ENCODE assay signal across 7 mouse cellular contexts in the genomic region with DNA sequence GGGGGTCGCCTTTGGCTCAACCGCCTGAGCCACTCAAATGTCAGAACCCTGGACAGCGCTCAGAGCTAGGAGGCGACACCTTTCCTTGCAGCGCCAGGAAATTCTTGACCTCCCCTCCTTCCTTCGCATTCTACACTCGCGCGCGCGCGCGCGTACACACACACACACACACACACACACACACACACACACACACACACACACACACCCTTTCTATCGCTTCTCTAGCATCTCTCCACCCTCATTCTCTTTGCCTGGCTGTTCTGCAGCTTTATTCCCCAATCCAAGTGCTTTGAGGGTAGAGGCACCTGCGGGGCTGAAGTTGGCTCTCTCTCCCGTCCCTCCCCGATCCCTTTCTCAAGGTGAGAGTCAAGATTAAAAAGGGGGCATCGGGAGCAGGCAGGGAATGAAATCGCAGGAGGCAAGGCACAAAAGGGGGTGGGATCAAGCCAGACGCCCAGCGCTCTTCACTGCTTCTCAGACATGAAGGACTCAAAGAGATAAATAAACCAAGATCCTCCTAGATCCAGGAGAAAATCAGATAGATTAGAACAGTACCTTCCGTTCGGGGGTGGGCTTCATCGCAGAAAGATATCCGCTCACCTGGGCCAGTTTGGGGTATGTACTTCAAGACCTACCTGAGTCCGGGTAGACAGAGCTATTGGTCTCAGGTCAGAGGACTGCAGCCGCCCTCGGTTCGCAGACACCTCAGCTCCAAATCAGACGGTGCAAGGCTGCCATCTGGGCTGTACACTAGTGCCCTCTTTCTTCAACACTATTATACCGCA. TPM values are rescaled to one million over a fixed set of nuclear protein-coding genes. Genes with fewer than 3 reads are reported as not detected.
DNase-seq lines count a peak whose midpoint lies in the region; ATAC-seq and TF ChIP-seq lines count a peak whose summit lies in the region.

A gene (minus strand): TSS at position 746 of the 788 bp plus-strand sequence.

- H3K27me3 ChIP-seq in thymus, adult 2 months (ENCODE audit: control insufficient read depth, insufficient read depth, low read length): no peaks in the 10 kb centered on the region; the same call in 1 of the 2 replicates
- H3K27me3 ChIP-seq in neural tube, embryonic 11.5 days (ENCODE audit: control insufficient read depth, insufficient read depth, low read length): peaks cover 29% of the 10 kb centered on the region

- H3K9ac ChIP-seq in neural tube, embryonic 11.5 days (ENCODE audit: low read length): no peak within 1 kb of the TSS

- WGBS in thymus, adult 2 months: 13% methylated on average over 32 of the region's 32 CpGs
- 3% methylated on average over 26 of the region's 32 CpGs for WGBS in neural tube, embryonic 11.5 days

- TF ChIP-seq POLR2A in thymus, adult 2 months (IDR thresholded peaks at IDR 0.05; ENCODE audit: control insufficient read depth, extremely low read depth, insufficient read depth, low read length, poor library complexity): no peak

- no peak within 1 kb of the TSS for H3K27ac ChIP-seq in thymus, adult 2 months (ENCODE audit: control insufficient read depth, insufficient read depth, low read length)
- no peak within 1 kb of the TSS for H3K27ac ChIP-seq in neural tube, embryonic 11.5 days (ENCODE audit: low read depth, low read length)

- TF ChIP-seq CTCF in thymus, adult 2 months (IDR thresholded peaks at IDR 0.05; ENCODE audit: borderline replicate concordance, control insufficient read depth, extremely low read depth, insufficient read depth, low read length, poor library complexity): no peak

- no peaks in the 10 kb centered on the region for H3K36me3 ChIP-seq in thymus, adult 2 months (ENCODE audit: control insufficient read depth, insufficient read depth, low read length)
- H3K36me3 ChIP-seq in neural tube, embryonic 11.5 days (ENCODE audit: control insufficient read depth, insufficient read depth, low read length): no peaks in the 10 kb centered on the region

- H3K9me3 ChIP-seq in neural tube, embryonic 11.5 days (ENCODE audit: control insufficient read depth, low read length): no peaks in the 10 kb centered on the region

- peak; percentile 1 for DNase-seq in thymus, adult 2 months
- DNase-seq in thymus, postnatal 25 days: no peak
- DNase-seq in cerebellum, postnatal 14 days: peak; percentile 84 to 85
- DNase-seq in frontal cortex, postnatal 36 days (ENCODE audit: low spot score in 2 of 2): peak; percentile 52 to 68
- peak; percentile 38 to 60 for DNase-seq in layer of hippocampus, postnatal 10 days (ENCODE audit: low spot score in 2 of 2)
- peak; percentile 52 for DNase-seq in neural tube, embryonic 11.5 days (ENCODE audit: low spot score)
- DNase-seq in spleen, postnatal 10 days (ENCODE audit: low spot score in 2 of 2): no peak

- H3K4me3 ChIP-seq in thymus, adult 2 months (ENCODE audit: control insufficient read depth, insufficient read depth, low read length): no peak within 1 kb of the TSS
- peak within 1 kb of the TSS; percentile 8; the same call in 1 of the 2 replicates for H3K4me3 ChIP-seq in neural tube, embryonic 11.5 days (ENCODE audit: low read depth, low read length)

- peak within 1 kb of the TSS; percentile 36 for H3K4me2 ChIP-seq in neural tube, embryonic 11.5 days (ENCODE audit: low read depth)

- ATAC-seq in neural tube, embryonic 11.5 days (ENCODE audit: insufficient read depth, low FRiP score, low TSS enrichment): no peak; the same call in 1 of the 2 replicates

- H3K4me1 ChIP-seq in thymus, adult 2 months (replicated peaks; ENCODE audit: control insufficient read depth, insufficient read depth, low read length): no peaks in the 10 kb centered on the region
- H3K4me1 ChIP-seq in neural tube, embryonic 11.5 days (ENCODE audit: control insufficient read depth, insufficient read depth, low read length): no peaks in the 10 kb centered on the region

RNA-seq across cellular contexts. Expression of the gene that starts here (rescaled TPM):
- 0.60 and 1.2 TPM in 2 replicates for polyA plus RNA-seq in thymus, adult 2 months (2012; rRNA removed)
- 10 to 100 TPM; 35.0 to 37.6 TPM for total RNA-seq in layer of hippocampus, postnatal 10 days (2021)
- polyA plus RNA-seq in neural tube, embryonic 11.5 days (2014; fragmentation: Nextera tagmentation; extraction: Ambion mirVana): not detected in 2 replicates

Comparison
In these comparisons a context has a peak if more than half of its experiments do, and no peak if none do; other contexts are left out.
1. DNase-seq: peak in thymus, adult 2 months (single experiment), cerebellum, postnatal 14 days (2 of 2), frontal cortex, postnatal 36 days (2 of 2) and layer of hippocampus, postnatal 10 days (2 of 2); none in thymus, postnatal 25 days (single experiment) and spleen, postnatal 10 days (0 of 2).
2. Peak in DNase-seq, H3K4me3 ChIP-seq and H3K4me2 ChIP-seq in neural tube, embryonic 11.5 days; RNA of the gene not detected or under 1 TPM.